15 mouse cellular contexts compared by ENCODE assay signal in genomic region chr12:71370091-71370490, GRCm38 (mm10).
A peak's percentile ranks its signal among the peaks of the same experiment; 100 is the strongest.
DNase-seq lines count a peak whose midpoint lies in the region; ATAC-seq and TF ChIP-seq lines count a peak whose summit lies in the region.
"Had no signal": no experiment of that assay in that cellular context is flagged by ENCODE, and none has a peak within 500 bp of the region (broad histone marks: within the 10 kb centered on the region; RNA-seq: fewer than 3 reads in every experiment).

No protein-coding gene starts in this region.

- H3K27ac ChIP-seq in forebrain, embryonic 14.5 days (ENCODE audit: low read depth, low read length) = no peak overlapping the region
- no peak overlapping the region for H3K27ac ChIP-seq in forebrain, embryonic 16.5 days (ENCODE audit: low read length)
- no peak overlapping the region for H3K27ac ChIP-seq in forebrain, postnatal 0 days (ENCODE audit: low read depth, low read length)
- H3K27ac ChIP-seq in forebrain, embryonic 11.5 days (ENCODE audit: low read depth, low read length) = no peak overlapping the region
- H3K27ac ChIP-seq in liver, adult 2 months (replicated peaks; ENCODE audit: insufficient read depth, low read depth, low read length) = peak overlapping the region; percentile 80
- no peak overlapping the region for H3K27ac ChIP-seq in liver, postnatal 0 days (ENCODE audit: low read depth)
- H3K27ac ChIP-seq in neural tube, embryonic 15.5 days (replicated peaks) = no peak overlapping the region
- H3K27ac ChIP-seq: embryonic facial prominence, embryonic 10.5 days; embryonic facial prominence, embryonic 12.5 days; forebrain, embryonic 12.5 days had no signal

- no peak for TF ChIP-seq EP300 in liver, postnatal 0 days (IDR thresholded peaks at IDR 0.05; ENCODE audit: low read depth)

- H3K4me2 ChIP-seq in forebrain, embryonic 14.5 days (ENCODE audit: low read length) = no peak overlapping the region
- H3K4me2 ChIP-seq in forebrain, embryonic 16.5 days (ENCODE audit: low read length) = no peak overlapping the region
- no peak overlapping the region for H3K4me2 ChIP-seq in forebrain, postnatal 0 days (ENCODE audit: low read depth)
- no peak overlapping the region for H3K4me2 ChIP-seq in forebrain, embryonic 11.5 days (ENCODE audit: low read depth, low read length, severe bottlenecking)
- H3K4me2 ChIP-seq in liver, postnatal 0 days (ENCODE audit: low read depth, low read length) = no peak overlapping the region
- no peak overlapping the region for H3K4me2 ChIP-seq in neural tube, embryonic 15.5 days
- H3K4me2 ChIP-seq: embryonic facial prominence, embryonic 12.5 days; forebrain, embryonic 12.5 days had no signal

- H3K79me2 ChIP-seq in liver, adult 2 months (ENCODE audit: control insufficient read depth, insufficient read depth, low read length) = no peaks in the 10 kb centered on the region

- no peak for TF ChIP-seq POLR2A in liver, adult 2 months (IDR thresholded peaks at IDR 0.05; ENCODE audit: extremely low read depth, insufficient read depth, low read length)

- no peaks in the 10 kb centered on the region for H3K9me3 ChIP-seq in forebrain, embryonic 14.5 days (replicated peaks; ENCODE audit: control insufficient read depth, low read length)
- H3K9me3 ChIP-seq in forebrain, embryonic 16.5 days (ENCODE audit: control insufficient read depth, low read length) = no peaks in the 10 kb centered on the region
- H3K9me3 ChIP-seq in forebrain, postnatal 0 days (ENCODE audit: low read length) = no peaks in the 10 kb centered on the region
- no peaks in the 10 kb centered on the region for H3K9me3 ChIP-seq in forebrain, embryonic 11.5 days (ENCODE audit: control insufficient read depth, low read length)
- H3K9me3 ChIP-seq in liver, postnatal 0 days (ENCODE audit: low read length) = no peaks in the 10 kb centered on the region
- H3K9me3 ChIP-seq in neural tube, embryonic 15.5 days (replicated peaks) = no peaks in the 10 kb centered on the region
- H3K9me3 ChIP-seq: embryonic facial prominence, embryonic 10.5 days; embryonic facial prominence, embryonic 12.5 days; forebrain, embryonic 12.5 days had no signal

- no peak for TF ChIP-seq CTCF in forebrain, postnatal 0 days (IDR thresholded peaks at IDR 0.05; ENCODE audit: low read depth)
- no peak for TF ChIP-seq CTCF in liver, adult 2 months (IDR thresholded peaks at IDR 0.05; ENCODE audit: low read depth, low read length)
- TF ChIP-seq CTCF in liver, postnatal 0 days (IDR thresholded peaks at IDR 0.05; ENCODE audit: low read depth) = no peak

- H3K27me3 ChIP-seq in forebrain, embryonic 14.5 days (replicated peaks; ENCODE audit: control insufficient read depth, insufficient read depth, low read length) = no peaks in the 10 kb centered on the region
- no peaks in the 10 kb centered on the region for H3K27me3 ChIP-seq in forebrain, embryonic 16.5 days (replicated peaks; ENCODE audit: control insufficient read depth, insufficient read depth, low read length)
- H3K27me3 ChIP-seq in forebrain, postnatal 0 days (ENCODE audit: insufficient read depth, low read length) = no peaks in the 10 kb centered on the region
- no peaks in the 10 kb centered on the region for H3K27me3 ChIP-seq in forebrain, embryonic 11.5 days (ENCODE audit: control insufficient read depth, insufficient read depth, low read length)
- no peaks in the 10 kb centered on the region for H3K27me3 ChIP-seq in liver, adult 2 months (ENCODE audit: control insufficient read depth, insufficient read depth, low read length)
- H3K27me3 ChIP-seq in liver, postnatal 0 days (ENCODE audit: insufficient read depth, low read length) = no peaks in the 10 kb centered on the region
- H3K27me3 ChIP-seq in neural tube, embryonic 15.5 days (replicated peaks) = no peaks in the 10 kb centered on the region
- H3K27me3 ChIP-seq: embryonic facial prominence, embryonic 12.5 days; forebrain, embryonic 12.5 days had no signal

- peak; percentile 65 for DNase-seq in forebrain, embryonic 14.5 days (ENCODE audit: low spot score)
- peak; percentile 47 for DNase-seq in forebrain, postnatal 0 days
- no peak for DNase-seq in forebrain, embryonic 11.5 days (ENCODE audit: low spot score)
- peak; percentile 69 for DNase-seq in liver, adult 2 months (ENCODE audit: extremely low read depth, low read depth, low spot score)
- DNase-seq in liver, postnatal 0 days = no peak
- DNase-seq: adrenal gland, postnatal 10 days; adrenal gland, postnatal 25 days; cerebellum, adult 11-12 months; cerebellum, adult 9-10 months; cerebellum, postnatal 36 days had no signal

- H3K4me3 ChIP-seq in forebrain, embryonic 14.5 days (ENCODE audit: low read depth, low read length) = no peak overlapping the region
- H3K4me3 ChIP-seq in forebrain, embryonic 16.5 days (replicated peaks; ENCODE audit: low read length) = no peak overlapping the region
- H3K4me3 ChIP-seq in forebrain, postnatal 0 days (ENCODE audit: low read depth, low read length) = no peak overlapping the region
- no peak overlapping the region for H3K4me3 ChIP-seq in forebrain, embryonic 11.5 days (ENCODE audit: low read depth, low read length)
- H3K4me3 ChIP-seq in liver, adult 2 months (ENCODE audit: insufficient read depth, low read depth, low read length) = no peak overlapping the region
- H3K4me3 ChIP-seq in liver, postnatal 0 days (ENCODE audit: low read depth, low read length) = no peak overlapping the region
- H3K4me3 ChIP-seq in neural tube, embryonic 15.5 days (replicated peaks) = no peak overlapping the region
- H3K4me3 ChIP-seq: embryonic facial prominence, embryonic 10.5 days; embryonic facial prominence, embryonic 12.5 days; forebrain, embryonic 12.5 days had no signal

- no peaks in the 10 kb centered on the region for H3K36me3 ChIP-seq in forebrain, embryonic 14.5 days (ENCODE audit: control insufficient read depth, insufficient read depth, low read length)
- no peaks in the 10 kb centered on the region for H3K36me3 ChIP-seq in forebrain, embryonic 16.5 days (ENCODE audit: control insufficient read depth, insufficient read depth)
- no peaks in the 10 kb centered on the region for H3K36me3 ChIP-seq in forebrain, postnatal 0 days (ENCODE audit: insufficient read depth)
- H3K36me3 ChIP-seq in forebrain, embryonic 11.5 days (ENCODE audit: control insufficient read depth, insufficient read depth, low read length) = no peaks in the 10 kb centered on the region
- H3K36me3 ChIP-seq in liver, adult 2 months (ENCODE audit: control insufficient read depth, insufficient read depth, low read length) = no peaks in the 10 kb centered on the region
- no peaks in the 10 kb centered on the region for H3K36me3 ChIP-seq in liver, postnatal 0 days (replicated peaks; ENCODE audit: insufficient read depth, low read length)
- no peaks in the 10 kb centered on the region for H3K36me3 ChIP-seq in neural tube, embryonic 15.5 days
- H3K36me3 ChIP-seq: embryonic facial prominence, embryonic 10.5 days; embryonic facial prominence, embryonic 12.5 days; forebrain, embryonic 12.5 days had no signal

- H3K9ac ChIP-seq in forebrain, embryonic 14.5 days (ENCODE audit: low read length) = no peak overlapping the region
- no peak overlapping the region for H3K9ac ChIP-seq in forebrain, embryonic 16.5 days (replicated peaks; ENCODE audit: low read depth, low read length)
- H3K9ac ChIP-seq in forebrain, postnatal 0 days = no peak overlapping the region
- H3K9ac ChIP-seq in forebrain, embryonic 11.5 days (ENCODE audit: low read length) = no peak overlapping the region
- no peak overlapping the region for H3K9ac ChIP-seq in liver, adult 2 months (ENCODE audit: low read depth, low read length)
- H3K9ac ChIP-seq in liver, postnatal 0 days (replicated peaks) = no peak overlapping the region
- no peak overlapping the region for H3K9ac ChIP-seq in neural tube, embryonic 15.5 days (replicated peaks)
- H3K9ac ChIP-seq: embryonic facial prominence, embryonic 12.5 days; forebrain, embryonic 12.5 days had no signal

- ATAC-seq in forebrain, embryonic 14.5 days = no peak
- no peak for ATAC-seq in forebrain, embryonic 16.5 days
- ATAC-seq in forebrain, postnatal 0 days = no peak
- no peak for ATAC-seq in forebrain, embryonic 11.5 days (replicated peaks; ENCODE audit: low FRiP score)
- no peak for ATAC-seq in liver, postnatal 0 days
- no peak for ATAC-seq in neural tube, embryonic 15.5 days (ENCODE audit: low FRiP score)

- H3K4me1 ChIP-seq in forebrain, embryonic 14.5 days (ENCODE audit: control insufficient read depth, insufficient read depth, low read length) = peaks cover 4% of the 10 kb centered on the region; the same call in 1 of the 2 replicates
- H3K4me1 ChIP-seq in forebrain, embryonic 16.5 days (replicated peaks; ENCODE audit: control insufficient read depth, insufficient read depth, low read length) = peaks cover 21% of the 10 kb centered on the region
- H3K4me1 ChIP-seq in forebrain, postnatal 0 days (ENCODE audit: insufficient read depth) = peaks cover 8% of the 10 kb centered on the region
- H3K4me1 ChIP-seq in forebrain, embryonic 11.5 days (replicated peaks; ENCODE audit: control insufficient read depth, insufficient read depth, low read length) = no peaks in the 10 kb centered on the region
- peaks cover 38% of the 10 kb centered on the region for H3K4me1 ChIP-seq in liver, adult 2 months (ENCODE audit: control insufficient read depth, insufficient read depth, low read length)
- H3K4me1 ChIP-seq in liver, postnatal 0 days (ENCODE audit: insufficient read depth) = peaks cover 3% of the 10 kb centered on the region
- peaks cover 17% of the 10 kb centered on the region; the same call in 1 of the 2 replicates for H3K4me1 ChIP-seq in neural tube, embryonic 15.5 days

- 47% methylated on average over 5 of the region's 5 CpGs for WGBS in forebrain, embryonic 14.5 days
- WGBS in forebrain, embryonic 16.5 days = 35% methylated on average over 5 of the region's 5 CpGs
- WGBS in forebrain, postnatal 0 days = 35% methylated on average over 5 of the region's 5 CpGs
- WGBS in forebrain, embryonic 11.5 days = 62% methylated on average over 5 of the region's 5 CpGs
- whole genome bisulfite sequencing in liver, adult 2 months = 23% methylated on average over 5 of the region's 5 CpGs
- WGBS in liver, postnatal 0 days (ENCODE audit: insufficient replicate concordance) = 43% methylated on average over 5 of the region's 5 CpGs
- WGBS in neural tube, embryonic 15.5 days = 61% methylated on average over 5 of the region's 5 CpGs

Comparison
In these comparisons a context has a peak if more than half of its experiments do, and no peak if none do; other contexts are left out.
1. DNase-seq: peak in forebrain, embryonic 14.5 days (single experiment), forebrain, postnatal 0 days (single experiment) and liver, adult 2 months (single experiment); none in forebrain, embryonic 11.5 days (single experiment) and liver, postnatal 0 days (single experiment).